Mouse (Mus musculus) myocyte (in vitro differentiated cells): ENCODE data around the gene 4933424G06Rik.

ENCODE experiments used
- CEBPB ChIP-seq: IDR thresholded peaks from 2 replicates; pipeline ENCODE4 v1.6.1; 2011; ENCODE audit warnings: mild to moderate bottlenecking, moderate library complexity; ENCODE audit not compliant: poor library complexity, insufficient read depth, severe bottlenecking
- E2F4 ChIP-seq: IDR thresholded peaks from one replicate; pipeline ENCODE4 v1.6.1; 2011; ENCODE audit warnings: mild to moderate bottlenecking, control low read depth, moderate library complexity; ENCODE audit not compliant: insufficient read depth
- MAX ChIP-seq: IDR thresholded peaks from one replicate; pipeline ENCODE4 v1.6.1; 2011; ENCODE audit warnings: low read depth, mild to moderate bottlenecking, control low read depth
- POLR2A ChIP-seq: IDR thresholded peaks from one replicate; pipeline ENCODE4 v1.6.1; 2011; ENCODE audit warnings: low read depth, mild to moderate bottlenecking, control low read depth, moderate library complexity; ENCODE audit not compliant: insufficient read length
- REST ChIP-seq: IDR thresholded peaks from one replicate; pipeline ENCODE4 v1.6.1; 2011; ENCODE audit warnings: mild to moderate bottlenecking, control low read depth, moderate library complexity; ENCODE audit not compliant: insufficient read depth, insufficient read length
- TCF12 ChIP-seq: IDR thresholded peaks from one replicate; pipeline ENCODE4 v1.6.1; 2011; ENCODE audit warnings: mild to moderate bottlenecking, control low read depth; ENCODE audit not compliant: poor library complexity, insufficient read depth, severe bottlenecking
- TCF3 ChIP-seq: IDR thresholded peaks from one replicate; pipeline ENCODE4 v1.6.1; 2011; ENCODE audit warnings: low read depth, control low read depth; ENCODE audit not compliant: insufficient read length
- USF1 ChIP-seq: IDR thresholded peaks from one replicate; pipeline ENCODE4 v1.6.1; 2011; ENCODE audit warnings: low read depth, mild to moderate bottlenecking, control low read depth, moderate library complexity

- TF ChIP-seq TCF3 (no peak), POLR2A (no peak), USF1 (no peak), REST (no peak), TCF12 (no peak), E2F4 (no peak), MAX (no peak), CEBPB (no peak)
Measured at GRCm38 (mm10) chr1:36743046-36743445, 33.1 kb downstream of the 4933424G06Rik start.
